Mouse (Mus musculus) stomach, postnatal 0 days (tissue): ENCODE measurements around the gene Lancl3. TPM values are rescaled to one million over a fixed set of nuclear protein-coding genes. Genes with fewer than 3 reads are reported as not detected.
"Not testable (repeated sequence)": the region's sequence is repeated elsewhere in the genome, so short reads cannot be mapped to it uniquely, and the experiment has no call there.

Experiments
- ATAC-seq: fragments of 200-750 bp; cut with Nextera tagmentation; 2 replicates; pipeline ENCODE4 v1.8.0; 2017; ENCODE audit not compliant: low FRiP score, low TSS enrichment
- DNase-seq: peaks from one replicate; pipeline ENCODE4 v3.0.0-alpha.2; 2016; ENCODE audit warnings: low spot score
- H3K27ac ChIP-seq: fragments of 300-500 bp; sonication (generic); replicated peaks from 2 replicates; pipeline ENCODE4 v1.5.1; 2014; ENCODE audit warnings: mild to moderate bottlenecking, control low read depth
- H3K27me3 ChIP-seq: fragments of 300-500 bp; sonication (generic); 2 replicates; pipeline ENCODE4 v1.6.1; 2014; ENCODE audit warnings: low read length; ENCODE audit not compliant: control insufficient read depth, insufficient read depth
- H3K36me3 ChIP-seq: fragments of 300-500 bp; sonication (generic); 2 replicates; pipeline ENCODE4 v1.6.1; 2014; ENCODE audit warnings: low read length, mixed read lengths; ENCODE audit not compliant: control insufficient read depth, insufficient read depth
- H3K4me1 ChIP-seq: fragments of 300-500 bp; sonication (generic); replicated peaks from 2 replicates; pipeline ENCODE4 v1.6.1; 2014; ENCODE audit warnings: antibody characterized with exemption; ENCODE audit not compliant: control insufficient read depth, insufficient read depth
- H3K4me2 ChIP-seq: fragments of 300-500 bp; sonication (generic); replicated peaks from 2 replicates; pipeline ENCODE4 v1.6.1; 2014; ENCODE audit warnings: low read depth, mild to moderate bottlenecking, control low read depth, moderate library complexity
- H3K4me3 ChIP-seq: fragments of 300-500 bp; sonication (generic); 2 replicates; pipeline ENCODE4 v1.5.1; 2014; ENCODE audit warnings: low read depth, low read length, control low read depth
- H3K9ac ChIP-seq: fragments of 300-500 bp; sonication (generic); 2 replicates; pipeline ENCODE4 v1.6.1; 2014; ENCODE audit warnings: mild to moderate bottlenecking, low read length, control low read depth, mixed read lengths
- H3K9me3 ChIP-seq: fragments of 300-500 bp; sonication (generic); 2 replicates; pipeline ENCODE4 v1.6.1; 2016; ENCODE audit warnings: low read length; ENCODE audit not compliant: control insufficient read depth
- CTCF ChIP-seq: IDR thresholded peaks from 2 replicates; pipeline ENCODE4 v1.5.1; 2016; ENCODE audit warnings: antibody characterized with exemption, low read depth, mild to moderate bottlenecking, moderate library complexity
- EP300 ChIP-seq: optimal IDR thresholded peaks from 2 replicates; pipeline ENCODE3; 2016; ENCODE audit warnings: antibody characterized with exemption
- WGBS: fragments of 180-500 bp; shearing (Covaris S2); extraction: QIAGEN DNeasy Blood & Tissue Kit; methylation state at CpG from one replicate; pipeline ENCODE4 v1.1.7; 2014; 5-methylcytosine and 5-hydroxymethylcytosine counted together
- polyA plus RNA-seq: library from polyadenylated mRNA; unstranded; fragments of >200 nt; fragmentation: Nextera tagmentation; extraction: Ambion mirVana; gene quantifications from 2 replicates; pipeline ENCODE4 v1.2.1, GENCODE M21; 2015

Lancl3 gene
- polyA plus RNA-seq, 1 experiment from 2014 or later, result 0.61 TPM

DNA sequence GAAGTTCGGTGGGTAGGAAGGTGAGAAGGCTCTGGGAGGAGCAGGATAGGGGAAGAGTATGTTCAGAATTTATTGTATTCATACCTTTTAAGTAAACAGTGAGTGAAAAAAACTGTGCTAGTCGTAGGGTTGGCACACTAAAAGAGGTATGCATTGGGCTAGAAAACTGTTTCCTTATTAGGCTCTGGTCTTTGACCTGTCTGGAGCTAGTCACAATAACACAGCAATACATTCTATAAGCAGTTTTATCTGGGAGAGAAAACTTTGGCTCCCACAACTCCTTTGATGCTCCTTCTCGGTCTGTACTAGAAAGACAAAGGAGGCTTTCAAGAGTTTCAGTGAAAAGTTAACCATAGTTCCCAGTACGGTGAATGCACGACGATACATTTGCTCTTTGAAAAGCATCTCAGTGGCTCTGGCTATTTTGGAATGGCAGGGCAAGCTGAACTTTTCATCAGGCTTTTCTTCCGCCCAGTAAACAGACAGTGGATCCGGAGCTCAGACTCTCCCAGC, 72.3 kb downstream of the Lancl3 start:
- Histone ChIP-seq H3K9me3 (no peaks in the 10 kb centered on the region), H3K36me3 (no peaks in the 10 kb centered on the region), H3K4me3 (peak overlapping the region; percentile 56), H3K4me1 (no peaks in the 10 kb centered on the region), H3K27me3 (no peaks in the 10 kb centered on the region), H3K9ac (peak overlapping the region; percentile 31; the same call in 1 of the 2 replicates), H3K4me2 (peak overlapping the region; percentile 50), H3K27ac (peak overlapping the region; percentile 65; the same call in 1 of the 2 replicates)
- ATAC-seq (peak; percentile 68), DNase-seq (no peak)
- no peak for TF ChIP-seq CTCF
- no peak for TF ChIP-seq EP300
- WGBS, result 26% methylated on average over 8 of the region's 8 CpGs

DNA sequence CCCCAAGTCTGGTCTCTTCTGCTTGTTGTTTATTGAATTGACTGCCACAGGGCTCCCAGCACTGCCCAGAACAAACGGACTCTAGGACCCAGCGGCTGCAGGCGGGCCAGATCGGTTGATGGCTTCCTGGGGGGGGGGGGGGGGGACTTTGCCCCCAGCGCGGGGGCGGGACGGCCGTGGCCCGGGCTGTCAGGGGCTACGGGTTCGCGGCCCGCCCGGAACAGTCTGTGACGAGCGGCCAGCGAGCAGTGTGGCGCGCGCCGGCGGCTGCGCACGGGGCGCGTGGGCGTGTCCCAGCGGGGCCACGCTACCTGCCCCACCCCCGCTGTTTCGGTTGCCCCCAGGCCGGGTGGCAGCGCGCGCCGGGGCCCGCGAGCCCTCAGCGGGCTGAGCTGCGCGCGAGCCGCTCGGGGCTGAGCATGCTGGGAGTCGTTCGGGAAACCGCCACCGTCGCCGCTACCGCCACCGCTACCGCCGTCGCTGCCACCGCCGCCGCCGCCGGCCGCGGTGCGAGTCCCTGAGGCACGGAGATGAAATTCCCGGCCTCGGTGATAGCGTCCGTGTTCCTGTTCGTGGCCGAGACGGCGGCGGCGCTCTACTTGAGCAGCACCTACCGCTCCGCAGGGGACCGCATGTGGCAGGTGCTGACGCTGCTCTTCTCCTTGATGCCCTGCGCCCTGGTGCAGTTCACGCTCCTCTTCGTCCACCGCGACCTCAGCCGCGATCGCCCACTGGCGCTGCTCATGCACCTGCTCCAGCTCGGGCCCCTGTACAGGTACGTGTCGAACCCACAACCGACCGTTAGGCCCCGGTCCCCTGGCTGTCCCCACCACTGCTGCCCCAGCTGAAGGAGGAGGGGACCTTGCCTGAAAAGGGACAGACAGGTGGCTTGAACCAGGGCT, 73.0 kb downstream of the Lancl3 start, which contains the start of gene Xk:
Gene Xk (plus strand): TSS at position 297 of the 902 bp plus-strand sequence.
- peak within 1 kb of the TSS; percentile 61 for H3K9ac ChIP-seq
- no peaks in the 10 kb centered on the region for H3K36me3 ChIP-seq
- no peaks in the 10 kb centered on the region for H3K4me1 ChIP-seq
- no peaks in the 10 kb centered on the region for H3K27me3 ChIP-seq
- TF ChIP-seq EP300, result no peak
- no peak for TF ChIP-seq CTCF
- peak within 1 kb of the TSS; percentile 56 for H3K4me3 ChIP-seq
- WGBS, result 8% methylated on average over 50 of the region's 94 CpGs
- H3K9me3 ChIP-seq, result no peaks in the 10 kb centered on the region
- peak; percentile 78 for DNase-seq
- peak within 1 kb of the TSS; percentile 50 for H3K4me2 ChIP-seq
- peak; percentile 94 for ATAC-seq
- peak within 1 kb of the TSS; percentile 65 for H3K27ac ChIP-seq

DNA sequence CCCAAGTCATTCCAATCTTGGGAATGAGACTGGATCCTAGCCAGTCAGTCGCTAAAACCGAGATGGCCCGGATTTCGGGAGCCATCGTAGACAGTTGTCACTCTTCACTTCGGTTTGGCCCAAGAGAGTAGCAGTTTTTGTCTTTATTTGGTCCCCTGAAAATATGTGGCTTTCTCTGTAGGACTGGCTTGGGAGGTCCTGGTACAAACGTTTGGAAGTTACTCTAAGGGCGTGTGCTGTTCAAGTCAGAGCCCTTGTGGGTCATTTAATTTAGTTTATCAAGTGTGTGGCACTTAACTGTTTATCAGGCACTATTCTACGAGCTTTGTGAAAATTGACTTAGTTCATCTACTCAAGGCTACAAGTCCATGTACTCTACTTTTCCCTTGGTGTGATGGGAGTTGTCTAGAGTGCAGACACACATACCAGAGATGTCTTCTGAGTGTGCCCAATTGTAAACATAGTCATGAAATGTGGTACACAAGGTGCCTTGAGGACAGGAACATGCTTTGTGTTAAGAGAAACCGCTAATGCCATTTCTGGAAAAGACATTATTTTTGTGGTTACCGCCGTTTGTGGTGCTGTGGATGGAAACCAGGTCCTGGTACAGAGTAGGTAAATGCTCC, 73.8 kb downstream of the Lancl3 start:
- 60% methylated on average over 12 of the region's 12 CpGs for WGBS
- TF ChIP-seq EP300 (no peak), CTCF (no peak)
- peak overlapping the region; percentile 56 for H3K4me3 ChIP-seq
- H3K27me3 ChIP-seq, result no peaks in the 10 kb centered on the region
- H3K27ac ChIP-seq, result no peak overlapping the region
- no peaks in the 10 kb centered on the region for H3K36me3 ChIP-seq
- H3K9me3 ChIP-seq, result no peaks in the 10 kb centered on the region
- H3K4me2 ChIP-seq, result peak overlapping the region; percentile 50
- no peaks in the 10 kb centered on the region for H3K4me1 ChIP-seq
- ATAC-seq (no peak), DNase-seq (no peak)
- H3K9ac ChIP-seq, result peak overlapping the region; percentile 61; the same call in 1 of the 2 replicates

DNA sequence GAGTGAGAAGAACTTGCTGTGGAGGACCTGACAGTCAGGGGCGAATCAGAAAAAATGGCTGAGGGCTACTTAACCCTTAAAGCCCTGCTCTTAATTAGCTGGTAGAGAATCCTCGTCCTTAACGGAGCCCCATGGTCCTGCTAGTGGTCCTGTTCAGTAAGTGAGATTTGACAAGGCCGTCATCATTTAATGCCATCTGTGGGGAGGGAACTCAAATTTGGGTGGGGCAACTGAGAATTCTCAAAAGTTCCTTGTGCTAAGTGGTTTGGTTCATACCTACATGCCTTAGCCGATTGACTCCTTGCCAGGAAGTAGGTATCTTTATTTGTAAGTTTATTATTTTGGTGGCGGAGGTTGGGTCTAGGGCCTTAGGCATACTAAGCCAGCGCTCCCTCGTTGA, 74.6 kb downstream of the Lancl3 start:
- no peaks in the 10 kb centered on the region for H3K4me1 ChIP-seq
- 79% methylated on average over 8 of the region's 8 CpGs for WGBS
- no peaks in the 10 kb centered on the region for H3K27me3 ChIP-seq
- DNase-seq, result no peak
- H3K9ac ChIP-seq, result no peak overlapping the region
- no peak overlapping the region for H3K4me3 ChIP-seq
- no peak for ATAC-seq
- H3K27ac ChIP-seq, result no peak overlapping the region
- no peaks in the 10 kb centered on the region for H3K36me3 ChIP-seq
- no peaks in the 10 kb centered on the region for H3K9me3 ChIP-seq
- no peak overlapping the region for H3K4me2 ChIP-seq
- TF ChIP-seq CTCF (no peak), EP300 (no peak)

DNA sequence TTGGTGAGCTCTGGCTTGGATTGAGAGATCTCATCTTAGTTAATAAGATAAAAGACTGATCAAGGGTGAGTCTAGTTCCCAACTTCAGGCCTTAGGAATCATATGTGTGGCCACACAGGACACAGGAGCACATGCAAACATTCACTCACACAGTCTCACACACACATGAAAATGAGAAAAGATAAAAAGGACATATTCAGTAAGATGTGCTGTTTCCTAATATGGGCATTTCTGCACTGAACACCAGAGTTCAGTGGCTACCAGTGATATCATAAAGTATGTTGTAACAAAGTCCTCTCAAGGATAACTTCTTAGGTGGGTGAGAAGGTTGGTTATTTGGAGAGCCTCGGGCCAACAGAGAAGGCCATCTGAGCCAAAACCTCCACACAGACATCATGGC, 83.8 kb downstream of the Lancl3 start, which contains the start of gene H2al1m:
Gene H2al1m (plus strand): TSS at position 301 of the 400 bp plus-strand sequence.
- H3K4me1 ChIP-seq, ATAC-seq, H3K36me3 ChIP-seq, H3K27me3 ChIP-seq, H3K27ac ChIP-seq, H3K9me3 ChIP-seq, DNase-seq, H3K4me3 ChIP-seq, H3K4me2 ChIP-seq, H3K9ac ChIP-seq: not testable (repeated sequence)
- WGBS, result no CpG with 5 or more reads among the region's 1 CpGs

DNA sequence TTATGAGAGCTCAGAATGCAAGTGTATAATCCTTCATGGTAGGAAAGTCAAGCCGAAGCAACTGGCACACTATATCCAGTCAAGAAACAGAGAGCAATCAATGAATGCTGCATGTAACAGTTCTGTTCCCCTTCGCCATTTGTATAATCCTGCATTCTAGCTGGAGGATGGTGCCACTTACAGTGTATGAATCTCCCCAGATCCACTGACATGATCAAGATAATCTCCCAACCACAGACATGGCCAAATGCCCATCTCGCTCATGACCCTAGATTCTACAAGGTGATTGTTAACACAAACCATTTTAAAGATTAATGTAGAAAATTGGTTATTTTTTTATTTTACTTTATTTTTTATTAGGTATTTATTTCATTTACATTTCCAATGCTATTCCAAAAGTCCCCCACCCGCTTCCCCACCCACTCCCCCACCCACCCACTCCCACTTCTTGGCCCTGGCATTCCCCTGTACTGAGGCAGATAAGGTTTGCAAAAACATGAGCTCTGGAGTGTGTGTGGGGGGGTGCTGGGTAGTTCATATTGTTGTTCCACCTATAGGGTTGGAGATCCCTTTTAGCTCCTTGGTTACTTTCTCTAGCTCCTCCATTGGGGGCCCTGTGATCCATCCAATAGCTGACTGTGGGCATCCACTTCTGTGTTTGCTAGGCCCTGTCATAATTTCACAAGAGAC, 93.6 kb downstream of the Lancl3 start:
- WGBS, result 84% methylated on average over 3 of the region's 4 CpGs
- not testable (repeated sequence) for DNase-seq, ATAC-seq, H3K9me3 ChIP-seq, H3K9ac ChIP-seq, H3K36me3 ChIP-seq, H3K4me1 ChIP-seq, H3K27ac ChIP-seq, H3K27me3 ChIP-seq, H3K4me3 ChIP-seq, H3K4me2 ChIP-seq
